Mouse (Mus musculus) lung, postnatal 0 days (tissue): Measurements from ENCODE around the gene Mylip. TPM values are rescaled to one million over a fixed set of nuclear protein-coding genes. Genes with fewer than 3 reads are reported as not detected.

Experiments
- ATAC-seq: fragments of 200-750 bp; cut with Nextera tagmentation; 2 replicates; pipeline ENCODE4 v1.8.0; 2017; ENCODE audit warnings: moderate library complexity
- DNase-seq: peaks from one replicate; pipeline ENCODE4 v3.0.0-alpha.2; 2016; ENCODE audit warnings: low spot score
- H3K27ac ChIP-seq: fragments of 300-500 bp; sonication (generic); 2 replicates; pipeline ENCODE4 v1.5.1; 2014; ENCODE audit warnings: antibody characterized with exemption, mild to moderate bottlenecking, low read length, mixed read lengths
- H3K27me3 ChIP-seq: fragments of 300-500 bp; sonication (generic); replicated peaks from 2 replicates; pipeline ENCODE4 v1.6.1; 2014; ENCODE audit warnings: low read length, mixed read lengths; ENCODE audit not compliant: insufficient read depth
- H3K36me3 ChIP-seq: fragments of 300-500 bp; sonication (generic); 2 replicates; pipeline ENCODE4 v1.6.1; 2014; ENCODE audit warnings: low read length, mixed read lengths; ENCODE audit not compliant: insufficient read depth
- H3K4me1 ChIP-seq: fragments of 300-500 bp; sonication (generic); 2 replicates; pipeline ENCODE4 v1.6.1; 2014; ENCODE audit warnings: antibody characterized with exemption, low read depth, low read length, mixed read lengths; ENCODE audit not compliant: insufficient read depth
- H3K4me2 ChIP-seq: fragments of 300-500 bp; sonication (generic); replicated peaks from 2 replicates; pipeline ENCODE4 v1.6.1; 2014; ENCODE audit warnings: low read depth, mild to moderate bottlenecking, low read length, moderate library complexity, mixed read lengths
- H3K4me3 ChIP-seq: fragments of 300-500 bp; sonication (generic); 2 replicates; pipeline ENCODE4 v1.5.1; 2014; ENCODE audit warnings: low read depth, low read length
- H3K9ac ChIP-seq: fragments of 300-500 bp; sonication (generic); replicated peaks from 2 replicates; pipeline ENCODE4 v1.6.1; 2014; ENCODE audit warnings: low read depth, mild to moderate bottlenecking
- H3K9me3 ChIP-seq: fragments of 300-500 bp; sonication (generic); 2 replicates; pipeline ENCODE4 v1.6.1; 2016; ENCODE audit warnings: low read length, mixed read lengths
- CTCF ChIP-seq: IDR thresholded peaks from 2 replicates; pipeline ENCODE4 v1.5.1; 2016; ENCODE audit warnings: antibody characterized with exemption, mild to moderate bottlenecking
- EP300 ChIP-seq: IDR thresholded peaks from 2 replicates; pipeline ENCODE4 v1.6.1; 2016; ENCODE audit warnings: antibody characterized with exemption, mild to moderate bottlenecking, control low read depth
- WGBS: fragments of 180-500 bp; shearing (Covaris S2); extraction: QIAGEN DNeasy Blood & Tissue Kit; methylation state at CpG from one replicate; pipeline ENCODE4 v1.1.7; 2014; 5-methylcytosine and 5-hydroxymethylcytosine counted together
- polyA plus RNA-seq: library from polyadenylated mRNA; unstranded; fragments of >200 nt; fragmentation: Nextera tagmentation; extraction: Ambion mirVana; gene quantifications from 2 replicates; pipeline ENCODE4 v1.2.1, GENCODE M21; 2015

Gene Mylip
- polyA plus RNA-seq, 1 experiment from 2014 or later: 6.8 TPM

DNA sequence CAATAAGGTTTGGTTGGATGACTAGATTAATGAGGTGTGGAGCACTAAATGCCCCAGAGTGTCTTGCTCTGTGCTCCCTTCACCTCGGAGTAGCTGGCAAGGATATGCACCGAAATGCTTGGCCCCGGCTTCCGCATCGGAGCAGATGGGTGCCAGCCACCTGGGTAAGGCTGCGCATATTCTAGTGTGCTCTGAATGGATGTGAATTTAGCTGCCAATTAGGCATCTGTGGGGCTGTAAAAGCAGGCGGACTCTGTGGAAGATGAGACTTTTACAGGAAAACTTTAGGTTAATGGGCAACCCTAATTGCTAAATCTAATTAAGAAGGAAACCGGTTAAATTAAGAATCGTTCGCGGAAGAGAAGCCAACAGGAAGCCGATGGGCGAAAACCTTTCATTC, 32.7 kb downstream of the Mylip start:
- Histone ChIP-seq H3K36me3 (no peaks in the 10 kb centered on the region), H3K4me3 (no peak overlapping the region), H3K27ac (no peak overlapping the region), H3K4me1 (no peaks in the 10 kb centered on the region), H3K9ac (no peak overlapping the region), H3K9me3 (no peaks in the 10 kb centered on the region), H3K4me2 (no peak overlapping the region), H3K27me3 (no peaks in the 10 kb centered on the region)
- TF ChIP-seq CTCF (no peak), EP300 (no peak)
- 91% methylated on average over 13 of the region's 13 CpGs for WGBS
- ATAC-seq (no peak), DNase-seq (no peak)

DNA sequence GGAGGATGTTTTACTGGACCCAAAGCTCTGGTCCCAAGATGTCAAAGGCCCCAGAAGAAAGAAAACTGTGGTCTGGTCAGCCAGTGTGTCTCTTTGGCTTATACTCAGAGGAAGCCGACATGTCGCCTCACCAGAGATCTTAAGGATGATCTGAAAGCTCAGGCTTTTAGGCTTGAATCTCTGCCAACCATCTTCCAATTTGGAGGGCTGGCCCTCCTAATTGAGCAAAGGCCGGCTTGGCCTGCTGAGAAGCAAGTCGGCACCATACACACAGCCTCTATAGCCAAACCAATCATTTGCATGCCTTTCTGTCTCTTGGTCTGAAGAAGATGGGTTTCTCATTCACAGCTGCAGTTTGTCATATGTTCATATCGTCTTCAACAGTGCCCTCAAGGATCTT, 33.2 kb downstream of the Mylip start:
- Histone ChIP-seq H3K27ac (no peak overlapping the region), H3K9me3 (no peaks in the 10 kb centered on the region), H3K9ac (no peak overlapping the region), H3K27me3 (no peaks in the 10 kb centered on the region), H3K4me3 (no peak overlapping the region), H3K4me1 (no peaks in the 10 kb centered on the region), H3K36me3 (no peaks in the 10 kb centered on the region), H3K4me2 (no peak overlapping the region)
- ATAC-seq (no peak), DNase-seq (no peak)
- 71% methylated on average over 5 of the region's 5 CpGs for WGBS
- no peak for TF ChIP-seq CTCF
- TF ChIP-seq EP300: no peak

DNA sequence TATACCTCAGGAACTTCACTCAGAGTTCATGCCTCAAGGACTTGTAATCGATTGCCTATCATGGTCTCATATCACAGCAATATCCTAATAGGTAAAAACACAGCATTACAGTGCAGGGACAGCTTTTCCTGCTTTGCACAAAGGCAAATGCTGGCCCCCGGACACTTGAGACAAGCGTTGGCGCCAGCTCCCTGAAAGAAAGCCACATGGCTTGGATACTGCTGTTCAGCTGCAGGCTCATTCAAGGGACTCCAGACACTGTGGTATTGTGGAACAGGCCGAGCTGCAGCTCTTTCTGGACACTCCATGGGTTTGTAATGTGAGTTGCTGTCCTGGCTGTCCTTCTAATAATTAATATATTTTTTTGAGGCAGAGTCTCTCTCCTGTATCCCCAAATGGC, 34.4 kb downstream of the Mylip start:
- ATAC-seq: no peak
- no peaks in the 10 kb centered on the region for H3K27me3 ChIP-seq
- H3K4me3 ChIP-seq: no peak overlapping the region
- H3K4me1 ChIP-seq: peaks cover 5% of the 10 kb centered on the region; the same call in 1 of the 2 replicates
- no peak overlapping the region for H3K4me2 ChIP-seq
- no peak for TF ChIP-seq EP300
- no peak for TF ChIP-seq CTCF
- no peak overlapping the region for H3K9ac ChIP-seq
- no peak for DNase-seq
- no peak overlapping the region for H3K27ac ChIP-seq
- WGBS: 78% methylated on average over 5 of the region's 5 CpGs
- no peaks in the 10 kb centered on the region for H3K9me3 ChIP-seq
- no peaks in the 10 kb centered on the region for H3K36me3 ChIP-seq

DNA sequence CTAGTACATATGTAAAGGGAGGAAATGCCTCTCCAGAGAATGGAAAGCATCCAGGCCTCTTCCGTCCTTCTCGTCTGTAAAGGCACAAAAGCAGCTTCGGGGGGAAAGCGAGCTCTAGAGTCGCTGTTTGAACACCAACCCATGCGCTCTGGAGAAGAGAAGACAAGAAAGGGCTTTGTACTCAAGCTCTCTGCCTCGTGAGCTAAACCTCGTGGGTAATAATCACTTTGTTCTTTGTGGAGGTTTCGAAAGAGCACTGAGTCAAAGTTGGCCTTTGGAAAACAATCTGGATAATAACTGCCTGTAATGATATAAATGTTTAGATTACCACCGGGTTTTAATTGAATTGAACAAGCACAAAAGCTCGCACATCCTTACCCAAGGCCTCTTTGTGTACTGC, 39.7 kb downstream of the Mylip start:
- TF ChIP-seq CTCF (no peak), EP300 (no peak)
- Histone ChIP-seq H3K27me3 (no peaks in the 10 kb centered on the region), H3K4me1 (peaks cover 5% of the 10 kb centered on the region; the same call in 1 of the 2 replicates), H3K36me3 (no peaks in the 10 kb centered on the region), H3K4me3 (no peak overlapping the region), H3K9me3 (no peaks in the 10 kb centered on the region), H3K27ac (no peak overlapping the region), H3K9ac (no peak overlapping the region), H3K4me2 (no peak overlapping the region)
- peak; percentile 48 for DNase-seq
- ATAC-seq: no peak
- 21% methylated on average over 11 of the region's 11 CpGs for WGBS

DNA sequence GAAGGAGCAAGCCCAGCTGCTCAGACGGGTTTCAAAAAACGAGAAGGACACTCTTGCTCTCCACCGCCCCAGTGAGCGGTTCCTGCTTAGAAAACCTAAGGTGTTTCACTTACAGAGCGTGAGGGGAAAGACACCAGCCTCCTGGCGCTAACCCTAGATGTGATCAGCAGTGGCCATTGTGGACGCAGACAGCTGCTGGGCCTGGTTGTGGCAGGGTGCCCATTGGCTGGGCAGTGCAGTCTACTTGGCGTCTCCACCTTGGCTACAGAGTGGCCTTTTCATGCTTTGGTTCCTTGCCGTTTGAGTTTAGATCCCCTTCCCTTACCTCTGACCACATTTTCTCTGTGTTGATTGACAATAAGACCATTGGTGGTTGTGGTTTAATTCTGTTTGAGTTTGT, 47.6 kb downstream of the Mylip start:
- H3K27me3 ChIP-seq: no peaks in the 10 kb centered on the region
- TF ChIP-seq EP300 (no peak), CTCF (no peak)
- no peak overlapping the region for H3K4me2 ChIP-seq
- no peak overlapping the region for H3K4me3 ChIP-seq
- H3K36me3 ChIP-seq: no peaks in the 10 kb centered on the region
- H3K27ac ChIP-seq: no peak overlapping the region
- no peaks in the 10 kb centered on the region for H3K9me3 ChIP-seq
- DNase-seq: no peak
- no peaks in the 10 kb centered on the region for H3K4me1 ChIP-seq
- H3K9ac ChIP-seq: no peak overlapping the region
- WGBS: 83% methylated on average over 9 of the region's 9 CpGs
- no peak for ATAC-seq

DNA sequence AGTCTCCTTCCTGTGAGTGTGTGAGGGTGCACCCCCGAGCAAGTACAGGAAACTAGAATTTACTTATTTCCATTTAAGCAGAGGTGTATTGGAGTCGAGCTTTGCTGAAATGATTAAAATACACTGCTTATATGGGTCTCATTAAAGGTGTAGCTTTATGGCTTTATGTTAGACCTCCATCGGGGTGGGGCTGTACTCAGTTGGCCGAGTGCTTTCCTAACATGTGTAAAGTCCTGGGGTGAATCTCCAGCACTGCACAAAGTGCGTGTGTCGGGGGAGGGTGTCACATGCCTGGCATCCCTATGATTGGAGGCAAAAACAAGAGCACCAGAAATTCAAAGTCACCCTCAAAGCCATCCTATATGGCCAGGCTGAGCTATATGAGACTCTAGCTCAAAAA, 49.3 kb downstream of the Mylip start:
- no peaks in the 10 kb centered on the region for H3K9me3 ChIP-seq
- no peak overlapping the region for H3K4me3 ChIP-seq
- WGBS: 80% methylated on average over 6 of the region's 6 CpGs
- no peak for ATAC-seq
- TF ChIP-seq CTCF (no peak), EP300 (no peak)
- H3K27me3 ChIP-seq: no peaks in the 10 kb centered on the region
- H3K4me1 ChIP-seq: peaks cover 6% of the 10 kb centered on the region; the same call in 1 of the 2 replicates
- H3K36me3 ChIP-seq: no peaks in the 10 kb centered on the region
- no peak overlapping the region for H3K4me2 ChIP-seq
- no peak for DNase-seq
- no peak overlapping the region for H3K9ac ChIP-seq
- no peak overlapping the region for H3K27ac ChIP-seq

DNA sequence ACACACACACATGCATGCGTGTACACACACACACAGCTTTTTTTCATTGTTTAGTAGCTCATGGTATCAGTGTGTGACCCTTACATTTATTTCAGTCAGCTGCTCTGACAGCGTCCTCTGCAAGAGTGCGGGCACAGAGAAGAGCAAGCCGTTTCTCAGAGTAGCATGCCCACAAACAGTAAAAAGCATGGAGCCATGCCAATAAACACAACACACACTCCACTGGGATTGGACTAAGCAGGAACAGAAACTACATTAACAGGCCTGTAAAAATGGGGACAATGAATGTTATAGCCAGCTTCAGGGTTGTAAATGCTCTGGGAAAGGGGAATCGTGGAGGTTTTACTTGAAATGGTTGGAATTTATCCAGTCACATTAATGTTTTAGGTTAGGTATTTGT, 50.7 kb downstream of the Mylip start:
- Histone ChIP-seq H3K4me1 (peaks cover 6% of the 10 kb centered on the region; the same call in 1 of the 2 replicates), H3K9me3 (no peaks in the 10 kb centered on the region), H3K36me3 (no peaks in the 10 kb centered on the region), H3K27me3 (no peaks in the 10 kb centered on the region), H3K9ac (no peak overlapping the region), H3K27ac (no peak overlapping the region), H3K4me3 (no peak overlapping the region), H3K4me2 (no peak overlapping the region)
- WGBS: 60% methylated on average over 5 of the region's 5 CpGs
- ATAC-seq (no peak), DNase-seq (no peak)
- no peak for TF ChIP-seq CTCF
- no peak for TF ChIP-seq EP300
